ENCODE assay signal across 24 mouse cellular contexts in genomic region chr6:145380961-145381360, GRCm38 (mm10).
DNase-seq lines count a peak whose midpoint lies in the region; ATAC-seq and TF ChIP-seq lines count a peak whose summit lies in the region.
"Had no signal": no experiment of that assay in that cellular context is flagged by ENCODE, and none has a peak within 500 bp of the region (broad histone marks: within the 10 kb centered on the region; RNA-seq: fewer than 3 reads in every experiment).

No protein-coding gene starts in this region.

- H3K9ac ChIP-seq in forebrain, embryonic 12.5 days, result no peak overlapping the region
- H3K9ac ChIP-seq in hindbrain, embryonic 12.5 days, result no peak overlapping the region
- no peak overlapping the region for H3K9ac ChIP-seq in midbrain, embryonic 14.5 days (replicated peaks; ENCODE audit: low read length)

- no peaks in the 10 kb centered on the region for H3K36me3 ChIP-seq in forebrain, embryonic 12.5 days (replicated peaks)
- H3K36me3 ChIP-seq in forebrain, embryonic 10.5 days (replicated peaks), result no peaks in the 10 kb centered on the region
- H3K36me3 ChIP-seq in hindbrain, embryonic 12.5 days, result no peaks in the 10 kb centered on the region
- H3K36me3 ChIP-seq in midbrain, embryonic 14.5 days (ENCODE audit: control insufficient read depth, insufficient read depth, low read length), result no peaks in the 10 kb centered on the region
- H3K36me3 ChIP-seq: G1E had no signal

- WGBS in forebrain, embryonic 12.5 days, result 82% methylated on average over 8 of the region's 8 CpGs
- 92% methylated on average over 8 of the region's 8 CpGs for WGBS in forebrain, embryonic 10.5 days
- WGBS in hindbrain, embryonic 12.5 days, result 65% methylated on average over 8 of the region's 8 CpGs
- WGBS in midbrain, embryonic 14.5 days, result 50% methylated on average over 8 of the region's 8 CpGs

- intact Hi-C loops in left cerebral cortex, postnatal 25 days (cut with DNase I), result no loop called here

- 0 out of 2 replicates have a peak, but pooled peaks cover 3% of the 10 kb centered on the region for H3K27me3 ChIP-seq in forebrain, embryonic 12.5 days
- no peaks in the 10 kb centered on the region for H3K27me3 ChIP-seq in forebrain, embryonic 10.5 days (ENCODE audit: poor library complexity, severe bottlenecking)
- no peaks in the 10 kb centered on the region for H3K27me3 ChIP-seq in hindbrain, embryonic 12.5 days
- no peaks in the 10 kb centered on the region for H3K27me3 ChIP-seq in midbrain, embryonic 14.5 days (ENCODE audit: control insufficient read depth, insufficient read depth, low read length)

- H3K4me3 ChIP-seq in forebrain, embryonic 12.5 days (replicated peaks), result no peak overlapping the region
- H3K4me3 ChIP-seq in forebrain, embryonic 10.5 days, result no peak overlapping the region
- no peak overlapping the region for H3K4me3 ChIP-seq in hindbrain, embryonic 12.5 days
- H3K4me3 ChIP-seq in midbrain, embryonic 14.5 days (replicated peaks; ENCODE audit: low read depth, low read length), result no peak overlapping the region
- H3K4me3 ChIP-seq: heart, adult 2 months; left cerebral cortex, adult 2 months; myocyte had no signal

- peak overlapping the region; percentile 53; the same call in 1 of the 2 replicates for H3K27ac ChIP-seq in forebrain, embryonic 12.5 days
- H3K27ac ChIP-seq in forebrain, embryonic 10.5 days, result no peak overlapping the region
- H3K27ac ChIP-seq in hindbrain, embryonic 12.5 days, result peak overlapping the region; percentile 49
- 0 out of 2 replicates have a peak overlapping the region, but pooled peaks have one; percentile 20 for H3K27ac ChIP-seq in midbrain, embryonic 14.5 days (replicated peaks; ENCODE audit: low read depth, low read length)
- H3K27ac ChIP-seq: heart, adult 2 months; left cerebral cortex, adult 2 months had no signal

- TF ChIP-seq POLR2A in brain, embryonic 14.5 days (IDR thresholded peaks at IDR 0.05; ENCODE audit: borderline replicate concordance, extremely low read depth, insufficient read depth, insufficient read length, poor library complexity, severe bottlenecking), result no peak

- H3K9me3 ChIP-seq in forebrain, embryonic 12.5 days, result no peaks in the 10 kb centered on the region
- H3K9me3 ChIP-seq in forebrain, embryonic 10.5 days, result no peaks in the 10 kb centered on the region
- no peaks in the 10 kb centered on the region for H3K9me3 ChIP-seq in hindbrain, embryonic 12.5 days (replicated peaks)
- no peaks in the 10 kb centered on the region for H3K9me3 ChIP-seq in midbrain, embryonic 14.5 days (ENCODE audit: control insufficient read depth, low read length)

- TF ChIP-seq CTCF in brain, embryonic 14.5 days (IDR thresholded peaks at IDR 0.05; ENCODE audit: borderline replicate concordance, extremely low read depth, insufficient read depth, insufficient read length), result no peak

- peaks cover 11% of the 10 kb centered on the region for H3K4me1 ChIP-seq in forebrain, embryonic 12.5 days
- peaks cover 16% of the 10 kb centered on the region for H3K4me1 ChIP-seq in forebrain, embryonic 10.5 days
- peaks cover 17% of the 10 kb centered on the region for H3K4me1 ChIP-seq in hindbrain, embryonic 12.5 days
- H3K4me1 ChIP-seq in midbrain, embryonic 14.5 days (ENCODE audit: control insufficient read depth, insufficient read depth, low read length), result peaks cover 6% of the 10 kb centered on the region; the same call in 1 of the 2 replicates

- H3K4me2 ChIP-seq in forebrain, embryonic 12.5 days, result no peak overlapping the region
- no peak overlapping the region for H3K4me2 ChIP-seq in hindbrain, embryonic 12.5 days (replicated peaks)
- no peak overlapping the region for H3K4me2 ChIP-seq in midbrain, embryonic 14.5 days (ENCODE audit: low read length)
- H3K4me2 ChIP-seq: liver, embryonic 11.5 days had no signal

- ATAC-seq in forebrain, embryonic 12.5 days (ENCODE audit: low FRiP score), result peak; percentile 25; the same call in 1 of the 2 replicates
- ATAC-seq in hindbrain, embryonic 12.5 days (ENCODE audit: low FRiP score), result peak; percentile 87
- ATAC-seq in midbrain, embryonic 14.5 days (ENCODE audit: low FRiP score, low TSS enrichment), result peak; percentile 58
- ATAC-seq: activated CD4-positive, CD25-positive, alpha-beta regulatory T cell, adult 4 months; intestine, embryonic 16.5 days had no signal

- DNase-seq in forebrain, embryonic 10.5 days (ENCODE audit: extremely low spot score, low spot score), result no peak
- DNase-seq in brain, embryonic 14.5 days (ENCODE audit: low read depth), result peak; percentile 75
- peak; percentile 57 for DNase-seq in midbrain, embryonic 14.5 days
- no peak for DNase-seq in left cerebral cortex, postnatal 25 days (ENCODE audit: low spot score in 2 of 2)
- DNase-seq in heart, adult 11 months, result no peak
- no peak for DNase-seq in cerebellum, adult 9-10 months
- DNase-seq: adrenal gland, postnatal 10 days; cerebellum, adult 11 months; cerebellum, postnatal 25 days; gastrocnemius, postnatal 14 days; heart, adult 2 months; heart, postnatal 4 days; kidney, postnatal 36 days; lung, adult 18-20 months; lung, postnatal 14 days; right cerebral cortex, postnatal 4 days had no signal

Comparison
In these comparisons a context has a peak if more than half of its experiments do, and no peak if none do; other contexts are left out.
1. ATAC-seq: peak in every context shown above with its lines; median percentile 87 in hindbrain, embryonic 12.5 days; 58 in midbrain, embryonic 14.5 days; 25 in forebrain, embryonic 12.5 days.
2. DNase-seq: peak in brain, embryonic 14.5 days (single experiment) and midbrain, embryonic 14.5 days (single experiment); none in forebrain, embryonic 10.5 days (single experiment), left cerebral cortex, postnatal 25 days (0 of 2), heart, adult 11 months (single experiment) and cerebellum, adult 9-10 months (single experiment).